9 mouse cellular contexts compared by ENCODE assay signal in the genomic region with DNA sequence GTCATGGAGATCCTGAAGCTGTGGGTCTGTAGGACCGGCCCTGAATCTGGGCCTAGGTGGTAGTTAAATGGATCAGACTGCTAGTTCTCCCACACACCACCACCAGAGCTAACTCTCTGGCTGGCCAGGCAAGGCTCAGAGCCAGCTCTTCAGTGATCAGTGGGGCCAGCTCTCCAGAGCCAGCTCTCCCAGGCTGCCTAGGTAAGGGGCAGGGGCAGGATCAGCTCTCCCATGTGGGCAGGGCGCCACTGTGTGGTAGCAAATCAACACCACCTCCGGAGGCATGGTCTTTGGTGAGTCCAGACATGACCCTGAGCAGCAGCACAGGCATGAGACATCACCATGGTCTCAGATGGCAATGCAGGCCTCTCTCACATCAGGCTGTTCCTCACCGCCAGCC. TPM values are rescaled to one million over a fixed set of nuclear protein-coding genes. Genes with fewer than 3 reads are reported as not detected.
A peak's percentile ranks its signal among the peaks of the same experiment; 100 is the strongest.
DNase-seq lines count a peak whose midpoint lies in the region; ATAC-seq and TF ChIP-seq lines count a peak whose summit lies in the region.
"Had no signal": no experiment of that assay in that cellular context is flagged by ENCODE, and none has a peak within 500 bp of the region (broad histone marks: within the 10 kb centered on the region; RNA-seq: fewer than 3 reads in every experiment).

No protein-coding gene starts in this region.

- WGBS in cerebellum, adult 2 months: 89% methylated on average over 4 of the region's 4 CpGs
- WGBS in kidney, embryonic 14.5 days: 59% methylated on average over 4 of the region's 4 CpGs

- H3K36me3 ChIP-seq in kidney, embryonic 14.5 days (ENCODE audit: control insufficient read depth, insufficient read depth, low read length): peaks cover 9% of the 10 kb centered on the region; the same call in 1 of the 2 replicates
- H3K36me3 ChIP-seq in testis, adult 2 months (ENCODE audit: control insufficient read depth, insufficient read depth, low read length): peaks cover 5% of the 10 kb centered on the region
- H3K36me3 ChIP-seq: hindbrain, embryonic 15.5 days had no signal

- no peak overlapping the region for H3K27ac ChIP-seq in cerebellum, adult 2 months (ENCODE audit: insufficient read depth, low read length)
- H3K27ac ChIP-seq in kidney, embryonic 14.5 days (ENCODE audit: low read depth, low read length): no peak overlapping the region
- no peak overlapping the region for H3K27ac ChIP-seq in testis, adult 2 months (ENCODE audit: control insufficient read depth, insufficient read depth, low read depth, low read length)
- H3K27ac ChIP-seq: hindbrain, embryonic 15.5 days had no signal

- DNase-seq in cerebellum, adult 2 months: no peak
- DNase-seq in cerebellum, adult 11-12 months: no peak
- DNase-seq in 3134 (ENCODE audit: extremely low read depth, insufficient read length, low spot score): peak; percentile 69
- DNase-seq in adrenal gland, postnatal 10 days: peak; percentile 90
- peak; percentile 77 to 81 for DNase-seq in lung, postnatal 4 days

- peak; percentile 37; the same call in 1 of the 2 replicates for TF ChIP-seq CTCF in cerebellum, adult 2 months (IDR thresholded peaks at IDR 0.05; ENCODE audit: borderline replicate concordance, insufficient read depth, low read depth, low read length)
- peak; percentile 59 for TF ChIP-seq CTCF in testis, adult 2 months (IDR thresholded peaks at IDR 0.05; ENCODE audit: control insufficient read depth, insufficient read depth, insufficient replicate concordance, low read depth, low read length)

- no peak overlapping the region for H3K4me2 ChIP-seq in kidney, embryonic 14.5 days (replicated peaks; ENCODE audit: low read depth, low read length)
- H3K4me2 ChIP-seq: hindbrain, embryonic 15.5 days had no signal

- no peak overlapping the region for H3K9ac ChIP-seq in kidney, embryonic 14.5 days (ENCODE audit: low read depth, low read length)
- H3K9ac ChIP-seq: hindbrain, embryonic 15.5 days had no signal

- no peak for TF ChIP-seq POLR2A in cerebellum, adult 2 months (IDR thresholded peaks at IDR 0.05; ENCODE audit: borderline replicate concordance, insufficient read depth, low read length)
- TF ChIP-seq POLR2A in testis, adult 2 months (IDR thresholded peaks at IDR 0.05; ENCODE audit: control insufficient read depth, low read depth, low read length): no peak

- no peaks in the 10 kb centered on the region for H3K27me3 ChIP-seq in cerebellum, adult 2 months (ENCODE audit: control insufficient read depth, insufficient read depth, low read length)
- no peaks in the 10 kb centered on the region for H3K27me3 ChIP-seq in kidney, embryonic 14.5 days (ENCODE audit: control insufficient read depth, insufficient read depth, low read length)
- H3K27me3 ChIP-seq in testis, adult 2 months (ENCODE audit: control insufficient read depth, insufficient read depth, low read length): no peaks in the 10 kb centered on the region
- H3K27me3 ChIP-seq: hindbrain, embryonic 15.5 days had no signal

- ATAC-seq in granulocyte monocyte progenitor cell, adult 5-6 weeks (replicated peaks; ENCODE audit: poor library complexity, severe bottlenecking): peak; percentile 92
- peak; percentile 77; the same call in 1 of the 2 replicates for ATAC-seq in kidney, embryonic 14.5 days (ENCODE audit: low FRiP score, low TSS enrichment)

- H3K9me3 ChIP-seq in kidney, embryonic 14.5 days (ENCODE audit: control insufficient read depth, low read length): no peaks in the 10 kb centered on the region
- H3K9me3 ChIP-seq: hindbrain, embryonic 15.5 days had no signal

- H3K4me3 ChIP-seq in cerebellum, adult 2 months (replicated peaks; ENCODE audit: insufficient read depth, low read depth, low read length): no peak overlapping the region
- no peak overlapping the region for H3K4me3 ChIP-seq in kidney, embryonic 14.5 days (ENCODE audit: low read length)
- H3K4me3 ChIP-seq in testis, adult 2 months (ENCODE audit: control insufficient read depth, low read depth, low read length): no peak overlapping the region
- H3K4me3 ChIP-seq: hindbrain, embryonic 15.5 days had no signal

- no peaks in the 10 kb centered on the region for H3K4me1 ChIP-seq in cerebellum, adult 2 months (ENCODE audit: control insufficient read depth, insufficient read depth, low read length)
- H3K4me1 ChIP-seq in kidney, embryonic 14.5 days (ENCODE audit: control insufficient read depth, insufficient read depth, low read length): no peaks in the 10 kb centered on the region
- no peaks in the 10 kb centered on the region for H3K4me1 ChIP-seq in testis, adult 2 months (ENCODE audit: control insufficient read depth, insufficient read depth, low read length)
- H3K4me1 ChIP-seq: hindbrain, embryonic 15.5 days had no signal

RNA-seq across cellular contexts. Expression of gene Zrsr1, which starts 15.0 kb away (rescaled TPM):
- 73.0 and 78.9 TPM in 2 replicates for polyA plus RNA-seq in cerebellum, adult 2 months (2012; rRNA removed)
- total RNA-seq in adrenal gland, postnatal 10 days (2021): 10 to 100 TPM; 15.3 to 18.9 TPM
- 3.2 and 4.1 TPM in 2 replicates for total RNA-seq in granulocyte monocyte progenitor cell, adult 5-6 weeks (2014; fragmentation: Nextera tagmentation)
- 4.5 and 9.3 TPM in 2 replicates for total RNA-seq in granulocyte monocyte progenitor cell, adult 5-6 weeks (2017)
- 2.3 and 3.0 TPM in 2 replicates for polyA plus RNA-seq in kidney, embryonic 14.5 days (2014; fragmentation: Nextera tagmentation; extraction: Ambion mirVana)
- 2.1 and 2.6 TPM in 2 replicates for polyA plus RNA-seq in testis, adult 2 months (2012; rRNA removed)

RNA-seq across cellular contexts. Expression of gene Gm28048, which starts 25.1 kb away (rescaled TPM):
- 3.1 and 4.4 TPM in 2 replicates for polyA plus RNA-seq in cerebellum, adult 2 months (2012; rRNA removed)
- 10 to 100 TPM; 27.1 to 33.0 TPM for total RNA-seq in adrenal gland, postnatal 10 days (2021)
- total RNA-seq in granulocyte monocyte progenitor cell, adult 5-6 weeks (2014; fragmentation: Nextera tagmentation): 70.6 and 93.5 TPM in 2 replicates
- total RNA-seq in granulocyte monocyte progenitor cell, adult 5-6 weeks (2017): 48.6 and 74.5 TPM in 2 replicates
- polyA plus RNA-seq in kidney, embryonic 14.5 days (2014; fragmentation: Nextera tagmentation; extraction: Ambion mirVana): 13.7 and 19.7 TPM in 2 replicates
- 0.91 TPM in 1 of 2 replicates, not detected in the other for polyA plus RNA-seq in testis, adult 2 months (2012; rRNA removed)

RNA-seq across cellular contexts. Expression of gene Commd1, which starts 25.4 kb away (rescaled TPM):
- polyA plus RNA-seq in cerebellum, adult 2 months (2012; rRNA removed): 44.4 and 49.1 TPM in 2 replicates
- total RNA-seq in adrenal gland, postnatal 10 days (2021): 100 to 1,000 TPM; 128 to 134 TPM
- 95.6 and 97.6 TPM in 2 replicates for total RNA-seq in granulocyte monocyte progenitor cell, adult 5-6 weeks (2014; fragmentation: Nextera tagmentation)
- 119 and 143 TPM in 2 replicates for total RNA-seq in granulocyte monocyte progenitor cell, adult 5-6 weeks (2017)
- polyA plus RNA-seq in kidney, embryonic 14.5 days (2014; fragmentation: Nextera tagmentation; extraction: Ambion mirVana): 398 and 493 TPM in 2 replicates
- 81.6 and 82.8 TPM in 2 replicates for polyA plus RNA-seq in testis, adult 2 months (2012; rRNA removed)

RNA-seq across cellular contexts. Expression of gene Cct4, which starts 33.5 kb away (rescaled TPM):
- polyA plus RNA-seq in cerebellum, adult 2 months (2012; rRNA removed): 84.0 and 88.5 TPM in 2 replicates
- total RNA-seq in adrenal gland, postnatal 10 days (2021): 100 to 1,000 TPM; 175 to 185 TPM
- 190 and 205 TPM in 2 replicates for total RNA-seq in granulocyte monocyte progenitor cell, adult 5-6 weeks (2014; fragmentation: Nextera tagmentation)
- total RNA-seq in granulocyte monocyte progenitor cell, adult 5-6 weeks (2017): 260 and 305 TPM in 2 replicates
- 303 and 365 TPM in 2 replicates for polyA plus RNA-seq in kidney, embryonic 14.5 days (2014; fragmentation: Nextera tagmentation; extraction: Ambion mirVana)
- 193 and 369 TPM in 2 replicates for polyA plus RNA-seq in testis, adult 2 months (2012; rRNA removed)

RNA-seq across cellular contexts. Expression of gene Fam161a, which starts 50.5 kb away (rescaled TPM):
- 4.6 and 5.1 TPM in 2 replicates for polyA plus RNA-seq in cerebellum, adult 2 months (2012; rRNA removed)
- total RNA-seq in adrenal gland, postnatal 10 days (2021): 10 to 100 TPM; 16.2 to 28.9 TPM
- total RNA-seq in granulocyte monocyte progenitor cell, adult 5-6 weeks (2014; fragmentation: Nextera tagmentation): 2.4 and 3.6 TPM in 2 replicates
- 1.3 and 1.7 TPM in 2 replicates for total RNA-seq in granulocyte monocyte progenitor cell, adult 5-6 weeks (2017)
- 2.3 and 3.1 TPM in 2 replicates for polyA plus RNA-seq in kidney, embryonic 14.5 days (2014; fragmentation: Nextera tagmentation; extraction: Ambion mirVana)
- polyA plus RNA-seq in testis, adult 2 months (2012; rRNA removed): 75.4 and 75.9 TPM in 2 replicates

Comparison
In these comparisons a context has a peak if more than half of its experiments do, and no peak if none do; other contexts are left out.
1. DNase-seq: peak in 3134 (single experiment), adrenal gland, postnatal 10 days (single experiment) and lung, postnatal 4 days (2 of 2); none in cerebellum, adult 2 months (0 of 2) and cerebellum, adult 11-12 months (single experiment).
2. RNA of gene Zrsr1, which starts 15.0 kb away (polyA plus RNA-seq): 73.0 to 78.9 TPM in cerebellum, adult 2 months; 2.3 to 3.0 TPM in kidney, embryonic 14.5 days and 2.1 to 2.6 TPM in testis, adult 2 months; every median in the first group is over 10 times any median in the second.